Mouse (Mus musculus) testis, adult 2 months (tissue): ENCODE results near the gene Atp8b4. TPM values are rescaled to one million over a fixed set of nuclear protein-coding genes. Genes with fewer than 3 reads are reported as not detected.

Experiments
- H3K27ac ChIP-seq: fragments of 200-500 bp; 2 replicates; pipeline ENCODE4 v1.5.1; 2012; ENCODE audit warnings: low read depth, low read length; ENCODE audit not compliant: control insufficient read depth, insufficient read depth
- H3K27me3 ChIP-seq: fragments of 200-500 bp; 2 replicates; pipeline ENCODE4 v1.6.1; 2012; ENCODE audit warnings: mild to moderate bottlenecking, low read length, moderate library complexity; ENCODE audit not compliant: control insufficient read depth, insufficient read depth
- H3K36me3 ChIP-seq: fragments of 200-500 bp; 2 replicates; pipeline ENCODE4 v1.6.1; 2012; ENCODE audit warnings: mild to moderate bottlenecking, low read length; ENCODE audit not compliant: control insufficient read depth, insufficient read depth
- H3K4me1 ChIP-seq: fragments of 200-500 bp; 2 replicates; pipeline ENCODE4 v1.6.1; 2012; ENCODE audit warnings: low read length; ENCODE audit not compliant: control insufficient read depth, insufficient read depth
- H3K4me3 ChIP-seq: fragments of 200-500 bp; 2 replicates; pipeline ENCODE4 v1.5.1; 2012; ENCODE audit warnings: low read depth, mild to moderate bottlenecking, low read length, moderate library complexity, mixed read lengths; ENCODE audit not compliant: control insufficient read depth
- CTCF ChIP-seq: fragments of 200-500 bp; IDR thresholded peaks from 2 replicates; pipeline ENCODE4 v1.5.1; 2012; ENCODE audit warnings: low read depth, mild to moderate bottlenecking, inconsistent platforms, low read length, moderate library complexity; ENCODE audit not compliant: control insufficient read depth, insufficient read depth, insufficient replicate concordance
- POLR2A ChIP-seq: fragments of 200-500 bp; IDR thresholded peaks from 2 replicates; pipeline ENCODE4 v1.6.1; 2012; ENCODE audit warnings: low read depth, mild to moderate bottlenecking, inconsistent platforms, low read length, moderate library complexity; ENCODE audit not compliant: control insufficient read depth
- polyA plus RNA-seq: library from polyadenylated mRNA; depleted of rRNA; stranded (reverse); fragments of >200 nt; gene quantifications from 2 replicates; pipeline ENCODE4 v1.2.3, GENCODE M21; 2012

Atp8b4 gene
- polyA plus RNA-seq, 1 experiment: 0.32 TPM

- Histone ChIP-seq H3K36me3 (no peaks in the 10 kb centered on the region), H3K4me1 (no peaks in the 10 kb centered on the region), H3K4me3 (no peak overlapping the region), H3K27me3 (no peaks in the 10 kb centered on the region), H3K27ac (no peak overlapping the region)
- TF ChIP-seq POLR2A (no peak), CTCF (no peak)
Observed at GRCm38 (mm10) chr2:126361131-126361810, 139.2 kb downstream of the Atp8b4 start.

- Histone ChIP-seq H3K36me3 (no peaks in the 10 kb centered on the region), H3K4me1 (no peaks in the 10 kb centered on the region), H3K27ac (no peak overlapping the region), H3K27me3 (no peaks in the 10 kb centered on the region), H3K4me3 (no peak overlapping the region)
- no peak for TF ChIP-seq POLR2A
- TF ChIP-seq CTCF: no peak
Observed at GRCm38 (mm10) chr2:126360688-126361087, 139.8 kb downstream of the Atp8b4 start.

- TF ChIP-seq POLR2A (no peak), CTCF (no peak)
- Histone ChIP-seq H3K4me3 (no peak overlapping the region), H3K27ac (no peak overlapping the region), H3K36me3 (no peaks in the 10 kb centered on the region), H3K27me3 (no peaks in the 10 kb centered on the region), H3K4me1 (no peaks in the 10 kb centered on the region)
Observed at GRCm38 (mm10) chr2:126359965-126360364, 140.5 kb downstream of the Atp8b4 start.

GRCm38 (mm10) chr2:126359278-126359677 is 141.2 kb downstream of the Atp8b4 start:
- Histone ChIP-seq H3K27ac (no peak overlapping the region), H3K27me3 (no peaks in the 10 kb centered on the region), H3K4me3 (no peak overlapping the region), H3K4me1 (no peaks in the 10 kb centered on the region), H3K36me3 (no peaks in the 10 kb centered on the region)
- TF ChIP-seq CTCF: no peak
- no peak for TF ChIP-seq POLR2A

- no peak for TF ChIP-seq POLR2A
- TF ChIP-seq CTCF: no peak
- H3K36me3 ChIP-seq: no peaks in the 10 kb centered on the region
- H3K4me3 ChIP-seq: no peak overlapping the region
- H3K27ac ChIP-seq: no peak overlapping the region
- H3K4me1 ChIP-seq: no peaks in the 10 kb centered on the region
- H3K27me3 ChIP-seq: no peaks in the 10 kb centered on the region
Observed at GRCm38 (mm10) chr2:126358741-126359140, 141.7 kb downstream of the Atp8b4 start.

GRCm38 (mm10) chr2:126355259-126355658 is 145.2 kb downstream of the Atp8b4 start:
- H3K4me1 ChIP-seq: no peaks in the 10 kb centered on the region
- no peaks in the 10 kb centered on the region for H3K27me3 ChIP-seq
- no peak overlapping the region for H3K27ac ChIP-seq
- H3K4me3 ChIP-seq: no peak overlapping the region
- H3K36me3 ChIP-seq: no peaks in the 10 kb centered on the region
- TF ChIP-seq CTCF (no peak), POLR2A (no peak)

GRCm38 (mm10) chr2:126351811-126352210 is 148.7 kb downstream of the Atp8b4 start:
- no peaks in the 10 kb centered on the region for H3K27me3 ChIP-seq
- H3K27ac ChIP-seq: no peak overlapping the region
- no peaks in the 10 kb centered on the region for H3K36me3 ChIP-seq
- TF ChIP-seq CTCF (no peak), POLR2A (no peak)
- H3K4me1 ChIP-seq: no peaks in the 10 kb centered on the region
- H3K4me3 ChIP-seq: no peak overlapping the region

- no peak overlapping the region for H3K27ac ChIP-seq
- no peaks in the 10 kb centered on the region for H3K36me3 ChIP-seq
- no peak overlapping the region for H3K4me3 ChIP-seq
- TF ChIP-seq POLR2A: no peak
- no peak for TF ChIP-seq CTCF
- H3K4me1 ChIP-seq: no peaks in the 10 kb centered on the region
- H3K27me3 ChIP-seq: no peaks in the 10 kb centered on the region
Observed at GRCm38 (mm10) chr2:126343026-126343593, 157.4 kb downstream of the Atp8b4 start.
